Mouse (Mus musculus) heart, adult 9 months (tissue): ENCODE results near the gene Arf6.
"Not testable (repeated sequence)": the region's sequence is repeated elsewhere in the genome, so short reads cannot be mapped to it uniquely, and the experiment has no call there.

Source experiments
- DNase-seq, 2 experiments: peaks; one replicate each; pipeline ENCODE4 v3.0.0; 2022; ENCODE audit warnings: low spot score in 2 of 2

Arf6 gene

GRCm38 (mm10) chr12:69371854-69372671 lies at the start of gene Arf6, which contains the start of gene Gm9887:
Arf6 (plus strand) TSS chr12:69372150.
Gm9887 (minus strand) TSS chr12:69372458.
- peak; percentile 97 to 98 for DNase-seq

- DNase-seq, result no peak
These were observed 40.8 kb upstream of the Arf6 start for GRCm38 (mm10) chr12:69331187-69331586.

- no peak for DNase-seq
These were observed 39.8 kb upstream of the Arf6 start for GRCm38 (mm10) chr12:69332147-69332546.

GRCm38 (mm10) chr12:69333547-69333946 lies 38.4 kb upstream of the Arf6 start:
- no peak for DNase-seq

- no peak for DNase-seq
These were observed 22.0 kb upstream of the Arf6 start for GRCm38 (mm10) chr12:69349928-69350327.

- no peak for DNase-seq
These were observed 20.3 kb upstream of the Arf6 start for GRCm38 (mm10) chr12:69351685-69352084.

GRCm38 (mm10) chr12:69356546-69357299 lies 15.2 kb upstream of the Arf6 start, which contains the start of gene Nemf:
Nemf (minus strand) TSS chr12:69357165.
- peak; percentile 84 to 90 for DNase-seq

GRCm38 (mm10) chr12:69357300-69357646 lies 14.7 kb upstream of the Arf6 start:
- no peak for DNase-seq

- DNase-seq, result peak; percentile 75 to 88
These were observed 11.3 kb upstream of the Arf6 start for GRCm38 (mm10) chr12:69360655-69360996.

GRCm38 (mm10) chr12:69360997-69361899 lies 10.7 kb upstream of the Arf6 start:
- peak; percentile 96 to 99 for DNase-seq

GRCm38 (mm10) chr12:69361919-69362318 lies 10.0 kb upstream of the Arf6 start:
- DNase-seq, result no peak

- no peak for DNase-seq
These were observed 9.6 kb upstream of the Arf6 start for GRCm38 (mm10) chr12:69362388-69362787.

GRCm38 (mm10) chr12:69363110-69363509 lies 8.8 kb upstream of the Arf6 start:
- DNase-seq, result not testable (repeated sequence)

GRCm38 (mm10) chr12:69363899-69364762 lies 7.8 kb upstream of the Arf6 start:
- DNase-seq, result peak; percentile 88 to 89

- DNase-seq, result no peak
These were observed 6.2 kb upstream of the Arf6 start for GRCm38 (mm10) chr12:69365757-69366156.

- no peak for DNase-seq
These were observed 5.5 kb upstream of the Arf6 start for GRCm38 (mm10) chr12:69366424-69366823.

GRCm38 (mm10) chr12:69367557-69367956 lies 4.4 kb upstream of the Arf6 start:
- no peak for DNase-seq

- no peak for DNase-seq
These were observed 1.0 kb upstream of the Arf6 start for GRCm38 (mm10) chr12:69370936-69371335.

- DNase-seq, result no peak
These were observed 513 bp upstream of the Arf6 start for GRCm38 (mm10) chr12:69371421-69371853.

- no peak for DNase-seq
These were observed 881 bp downstream of the Arf6 start for GRCm38 (mm10) chr12:69372731-69373331.
